Mouse (Mus musculus): ENCODE results near the gene Coa6.

Coa6 gene

GRCm38 (mm10) chr8:126464071-126464470, 41.8 kb downstream of the Coa6 start:
- DNase-seq (ENCODE audit: low spot score) = no peak

DNA sequence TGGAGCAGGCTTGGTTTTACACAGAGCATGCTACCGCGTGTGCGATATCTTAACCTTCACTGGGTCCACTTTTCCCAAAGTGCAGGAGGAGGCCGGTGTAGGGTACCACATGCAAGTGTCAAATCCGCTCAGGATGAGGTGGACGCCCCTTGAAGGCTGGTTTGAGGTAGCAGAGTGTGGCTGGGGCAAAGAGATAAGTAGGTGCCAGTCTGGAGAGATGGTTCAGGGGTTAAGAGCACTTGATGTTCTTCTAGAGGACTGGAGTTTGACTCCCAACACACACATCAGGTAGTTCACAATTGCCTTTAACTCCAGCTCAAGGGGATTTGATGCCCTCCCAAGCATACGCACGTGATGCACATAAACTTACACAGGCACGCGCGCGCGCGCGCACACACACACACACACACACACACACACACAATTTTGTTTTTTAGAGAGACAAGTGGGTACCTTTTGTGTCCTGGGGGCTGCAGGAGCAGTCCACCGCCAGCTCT, 51.5 kb downstream of the Coa6 start:
- peak; percentile 42 for DNase-seq (ENCODE audit: low spot score)

DNA sequence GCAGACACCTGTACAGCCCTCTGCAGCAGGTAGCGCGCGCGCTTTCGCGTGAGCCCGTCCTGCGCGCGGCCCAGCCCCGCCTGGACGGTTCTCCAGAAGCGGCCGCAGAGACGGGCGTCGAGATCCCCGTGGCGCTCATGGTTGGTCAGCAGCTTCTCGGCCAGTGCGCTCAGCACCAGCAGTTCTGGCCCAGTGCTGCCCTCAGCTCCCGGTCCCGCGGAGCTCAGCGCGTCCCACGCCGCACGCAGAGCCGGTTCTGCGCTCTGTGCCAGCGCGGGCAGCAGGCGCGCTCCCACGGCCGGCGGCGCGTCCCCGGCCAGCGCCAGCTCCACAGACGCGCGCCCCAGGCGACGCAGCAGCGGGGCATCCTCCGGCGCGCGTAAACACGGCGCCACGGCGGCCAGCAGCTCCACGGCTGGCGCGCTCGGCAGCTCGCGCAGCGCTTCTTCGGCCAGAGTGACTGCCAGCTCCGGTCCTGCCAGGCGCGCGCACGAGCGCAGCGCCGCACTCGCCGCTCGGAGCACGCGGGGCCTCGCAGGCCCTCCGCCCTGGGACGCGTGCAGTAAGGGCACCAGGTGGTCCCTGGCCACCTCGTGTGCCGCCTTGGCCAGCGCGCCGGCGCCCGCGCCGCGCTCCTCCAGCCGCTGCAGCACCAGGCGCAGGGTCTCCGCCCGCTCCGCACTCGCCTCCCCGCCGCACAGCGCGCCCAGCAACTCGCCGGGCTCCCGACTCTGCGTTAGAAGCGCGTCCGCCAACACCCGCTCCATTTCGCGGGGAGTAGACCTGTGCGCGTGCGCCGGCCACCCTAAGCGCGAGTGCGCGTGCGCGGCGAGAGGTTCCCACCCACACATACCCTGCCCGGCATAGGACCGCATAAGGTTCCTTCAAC, 52.2 kb downstream of the Coa6 start, which contains the start of gene Tarbp1:
Gene Tarbp1, minus strand, starts transcription at position 767 of the 889 bp plus-strand sequence.
- DNase-seq (ENCODE audit: low spot score) = peak; percentile 70

Measured in c-Kit-positive CD71-positive TER-119-positive erythroid progenitor cells, embryonic 14.5 days (primary cell).